Mouse (Mus musculus): ENCODE measurements around the gene Plxna4. TPM values are rescaled to one million over a fixed set of nuclear protein-coding genes. Genes with fewer than 3 reads are reported as not detected.
A peak's percentile ranks its signal among the peaks of the same experiment; 100 is the strongest.

The Plxna4 gene
- polyA plus RNA-seq, 1 experiment from 2014 or later = 1.9 TPM

DNA sequence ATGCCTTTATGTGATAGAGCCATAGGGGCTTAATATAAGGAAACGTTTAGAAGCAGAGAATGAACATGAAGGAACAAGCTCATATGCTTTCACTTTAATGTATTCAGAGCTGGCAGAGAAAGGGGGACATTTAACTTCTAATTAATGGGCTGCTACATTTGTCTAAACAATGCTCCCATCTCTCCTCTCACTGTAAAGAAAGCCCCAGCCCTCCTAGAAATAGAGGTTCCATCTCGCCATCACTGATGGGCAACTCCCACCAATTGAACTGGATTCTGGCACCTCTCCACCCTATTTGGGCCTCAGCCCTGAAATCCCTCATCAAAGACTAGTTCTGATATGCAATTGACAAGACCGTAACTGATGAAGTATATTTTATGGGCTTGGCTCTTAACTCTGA, 167.4 kb downstream of the Plxna4 start:
- DNase-seq (ENCODE audit: low spot score) = no peak
- Histone ChIP-seq H3K4me1 (no peaks in the 10 kb centered on the region), H3K27ac (replicated peaks) (no peak overlapping the region), H3K36me3 (replicated peaks) (no peaks in the 10 kb centered on the region), H3K9me3 (no peaks in the 10 kb centered on the region), H3K27me3 (replicated peaks; ENCODE audit: low read depth, poor library complexity, severe bottlenecking) (no peaks in the 10 kb centered on the region), H3K4me3 (no peak overlapping the region)
- 90% methylated on average over 3 of the region's 3 CpGs for WGBS

GRCm38 (mm10) chr6:32417351-32417750, 170.6 kb downstream of the Plxna4 start:
- 92% methylated on average over 4 of the region's 4 CpGs for WGBS
- no peak for DNase-seq (ENCODE audit: low spot score)
- Histone ChIP-seq H3K4me1 (peaks cover 8% of the 10 kb centered on the region), H3K4me3 (no peak overlapping the region), H3K27me3 (replicated peaks; ENCODE audit: low read depth, poor library complexity, severe bottlenecking) (no peaks in the 10 kb centered on the region), H3K27ac (replicated peaks) (no peak overlapping the region), H3K9me3 (no peaks in the 10 kb centered on the region), H3K36me3 (replicated peaks) (no peaks in the 10 kb centered on the region)

GRCm38 (mm10) chr6:32411325-32411724, 176.7 kb downstream of the Plxna4 start:
- peaks cover 26% of the 10 kb centered on the region for H3K4me1 ChIP-seq
- 85% methylated on average over 5 of the region's 5 CpGs for WGBS
- no peaks in the 10 kb centered on the region for H3K36me3 ChIP-seq (replicated peaks)

GRCm38 (mm10) chr6:32409625-32410024, 178.4 kb downstream of the Plxna4 start:
- Histone ChIP-seq H3K27me3 (replicated peaks; ENCODE audit: low read depth, poor library complexity, severe bottlenecking) (peaks cover 6% of the 10 kb centered on the region; the same call in 1 of the 2 replicates), H3K27ac (replicated peaks) (no peak overlapping the region), H3K4me1 (peaks cover 26% of the 10 kb centered on the region), H3K4me3 (no peak overlapping the region), H3K36me3 (replicated peaks) (no peaks in the 10 kb centered on the region), H3K9me3 (no peaks in the 10 kb centered on the region)
- 58% methylated on average over 1 of the region's 1 CpGs for WGBS
- DNase-seq (ENCODE audit: low spot score) = no peak

More at GRCm38 (mm10) chr6:32411325-32411724, 176.7 kb downstream of the Plxna4 start:
- DNase-seq (ENCODE audit: low spot score) = no peak
- H3K4me3 ChIP-seq = no peak overlapping the region
- H3K9me3 ChIP-seq = no peaks in the 10 kb centered on the region
- H3K27ac ChIP-seq (replicated peaks) = no peak overlapping the region
- H3K27me3 ChIP-seq (replicated peaks; ENCODE audit: low read depth, poor library complexity, severe bottlenecking) = peaks cover 6% of the 10 kb centered on the region; the same call in 1 of the 2 replicates

DNA sequence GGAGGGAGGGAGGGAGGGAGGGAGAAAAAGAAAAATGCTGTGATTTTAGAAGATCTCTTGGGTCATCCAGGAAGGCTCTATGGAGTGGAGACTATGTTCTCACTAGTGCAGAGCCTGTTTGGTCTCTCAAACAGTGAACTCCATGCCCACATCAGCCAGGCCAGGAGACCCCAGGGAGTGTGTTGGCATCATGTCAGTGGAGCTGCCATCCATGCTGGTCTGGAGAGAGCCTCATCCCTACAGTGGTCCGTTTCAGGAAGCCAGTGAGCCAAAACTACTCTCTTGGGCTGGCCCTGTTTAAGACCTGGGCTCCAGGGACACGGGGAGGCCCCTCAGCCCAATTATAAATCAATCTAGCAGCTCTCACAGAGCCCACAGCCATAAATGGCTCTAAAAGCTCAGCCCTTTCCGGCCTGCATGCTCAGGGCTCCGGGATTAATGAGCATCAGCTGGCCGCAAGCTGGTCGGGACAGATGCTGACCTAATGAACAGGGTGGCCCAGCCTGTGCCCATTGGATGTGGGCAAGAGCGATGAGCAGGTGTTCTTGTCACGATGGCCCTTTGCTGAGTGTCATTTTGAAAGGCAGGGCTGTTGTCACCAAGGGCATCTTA, 180.3 kb downstream of the Plxna4 start:
- Histone ChIP-seq H3K4me1 (peaks cover 21% of the 10 kb centered on the region), H3K4me3 (no peak overlapping the region), H3K36me3 (replicated peaks) (no peaks in the 10 kb centered on the region), H3K27ac (replicated peaks) (no peak overlapping the region; the same call in 1 of the 2 replicates), H3K9me3 (no peaks in the 10 kb centered on the region), H3K27me3 (replicated peaks; ENCODE audit: low read depth, poor library complexity, severe bottlenecking) (peaks cover 6% of the 10 kb centered on the region; the same call in 1 of the 2 replicates)
- WGBS = 62% methylated on average over 8 of the region's 8 CpGs
- DNase-seq (ENCODE audit: low spot score) = peak; percentile 51

DNA sequence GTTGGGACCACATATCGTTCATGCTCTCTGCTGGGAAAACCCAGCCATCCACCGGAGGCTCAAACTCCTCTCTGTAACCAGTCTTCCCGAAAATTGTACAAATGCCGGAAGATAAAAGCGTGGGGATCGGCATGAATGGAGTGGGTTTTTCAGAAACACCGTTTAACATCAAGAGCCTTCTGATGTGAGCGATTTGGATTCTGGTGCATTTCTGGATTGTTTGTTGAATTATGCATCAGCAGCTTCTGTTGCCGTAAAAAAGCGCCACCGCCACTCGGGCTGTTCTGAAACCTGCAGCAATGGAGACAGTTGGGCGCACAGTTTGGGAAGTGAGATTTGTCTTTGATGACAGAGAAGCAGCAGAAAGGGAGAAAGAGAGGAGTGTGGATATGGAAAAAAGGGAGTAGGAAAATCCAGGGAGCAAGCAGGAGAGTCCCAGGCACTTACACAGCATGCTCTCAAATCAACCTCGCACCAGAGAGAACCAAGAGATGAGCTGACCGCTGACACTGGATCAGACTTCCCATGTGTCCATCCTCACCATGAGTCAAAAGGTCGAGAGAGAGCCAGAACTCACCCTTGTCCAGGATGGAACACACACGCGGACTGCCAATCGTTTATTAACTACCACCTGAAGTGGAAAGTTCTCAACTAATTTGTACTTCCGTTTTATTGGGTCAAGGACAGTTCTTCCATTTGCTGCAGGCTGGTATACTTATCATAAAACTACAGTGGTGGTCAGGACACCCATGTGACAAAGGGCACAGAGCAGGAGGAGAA, 181.5 kb downstream of the Plxna4 start:
- DNase-seq (ENCODE audit: low spot score) = no peak
- H3K4me3 ChIP-seq = no peak overlapping the region
- H3K27me3 ChIP-seq (replicated peaks; ENCODE audit: low read depth, poor library complexity, severe bottlenecking) = peaks cover 3% of the 10 kb centered on the region; the same call in 1 of the 2 replicates
- H3K27ac ChIP-seq (replicated peaks) = no peak overlapping the region
- WGBS = 91% methylated on average over 20 of the region's 20 CpGs
- no peaks in the 10 kb centered on the region for H3K9me3 ChIP-seq
- no peaks in the 10 kb centered on the region for H3K36me3 ChIP-seq (replicated peaks)
- H3K4me1 ChIP-seq = peaks cover 15% of the 10 kb centered on the region

GRCm38 (mm10) chr6:32402560-32403235, 185.3 kb downstream of the Plxna4 start:
- WGBS = 81% methylated on average over 3 of the region's 3 CpGs
- DNase-seq (ENCODE audit: low spot score) = no peak
- H3K4me1 ChIP-seq = peaks cover 4% of the 10 kb centered on the region
- no peaks in the 10 kb centered on the region for H3K9me3 ChIP-seq
- H3K27ac ChIP-seq (replicated peaks) = no peak overlapping the region
- H3K4me3 ChIP-seq = no peak overlapping the region
- no peaks in the 10 kb centered on the region for H3K27me3 ChIP-seq (replicated peaks; ENCODE audit: low read depth, poor library complexity, severe bottlenecking)
- H3K36me3 ChIP-seq (replicated peaks) = no peaks in the 10 kb centered on the region

DNA sequence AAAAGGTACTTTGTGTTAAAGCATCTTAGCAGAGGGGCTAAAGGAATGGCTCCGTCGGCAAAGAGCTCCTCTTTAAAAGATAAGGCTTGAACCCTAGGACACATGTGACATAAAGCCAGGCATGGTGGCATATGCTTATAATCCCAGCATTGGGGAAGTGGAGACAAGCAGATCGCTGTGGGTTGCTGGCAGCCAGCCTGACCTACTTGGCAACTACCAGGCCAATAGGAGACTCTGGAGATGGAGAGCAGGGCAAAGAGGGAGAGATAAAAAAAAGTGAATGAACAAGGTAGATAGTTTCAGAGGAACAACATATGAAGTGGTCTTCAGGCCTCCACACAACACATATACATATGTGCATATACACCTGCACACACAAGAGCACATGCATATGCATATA, 189.7 kb downstream of the Plxna4 start:
- Histone ChIP-seq H3K9me3 (no peaks in the 10 kb centered on the region), H3K4me3 (no peak overlapping the region), H3K36me3 (replicated peaks) (no peaks in the 10 kb centered on the region), H3K4me1 (peaks cover 8% of the 10 kb centered on the region), H3K27ac (replicated peaks) (no peak overlapping the region), H3K27me3 (replicated peaks; ENCODE audit: low read depth, poor library complexity, severe bottlenecking) (no peaks in the 10 kb centered on the region)
- DNase-seq (ENCODE audit: low spot score) = no peak
- WGBS = 90% methylated on average over 3 of the region's 3 CpGs

GRCm38 (mm10) chr6:32397133-32397730, 190.8 kb downstream of the Plxna4 start:
- Histone ChIP-seq H3K9me3 (no peaks in the 10 kb centered on the region), H3K4me3 (no peak overlapping the region), H3K27me3 (replicated peaks; ENCODE audit: low read depth, poor library complexity, severe bottlenecking) (no peaks in the 10 kb centered on the region), H3K27ac (replicated peaks) (peak overlapping the region; percentile 51), H3K4me1 (peaks cover 8% of the 10 kb centered on the region), H3K36me3 (replicated peaks) (no peaks in the 10 kb centered on the region)
- DNase-seq (ENCODE audit: low spot score) = peak; percentile 33
- WGBS = 49% methylated on average over 6 of the region's 6 CpGs

GRCm38 (mm10) chr6:32395415-32395814, 192.6 kb downstream of the Plxna4 start:
- Histone ChIP-seq H3K27me3 (replicated peaks; ENCODE audit: low read depth, poor library complexity, severe bottlenecking) (no peaks in the 10 kb centered on the region), H3K4me3 (no peak overlapping the region), H3K36me3 (replicated peaks) (no peaks in the 10 kb centered on the region), H3K27ac (replicated peaks) (no peak overlapping the region), H3K4me1 (peaks cover 8% of the 10 kb centered on the region), H3K9me3 (no peaks in the 10 kb centered on the region)
- 92% methylated on average over 9 of the region's 9 CpGs for WGBS
- DNase-seq (ENCODE audit: low spot score) = no peak

GRCm38 (mm10) chr6:32392262-32392661, 195.7 kb downstream of the Plxna4 start:
- WGBS = 70% methylated on average over 2 of the region's 2 CpGs
- no peak for DNase-seq (ENCODE audit: low spot score)
- no peak overlapping the region for H3K27ac ChIP-seq (replicated peaks)
- no peaks in the 10 kb centered on the region for H3K36me3 ChIP-seq (replicated peaks)
- no peak overlapping the region for H3K4me3 ChIP-seq
- peaks cover 6% of the 10 kb centered on the region for H3K4me1 ChIP-seq
- no peaks in the 10 kb centered on the region for H3K9me3 ChIP-seq
- H3K27me3 ChIP-seq (replicated peaks; ENCODE audit: low read depth, poor library complexity, severe bottlenecking) = no peaks in the 10 kb centered on the region

DNA sequence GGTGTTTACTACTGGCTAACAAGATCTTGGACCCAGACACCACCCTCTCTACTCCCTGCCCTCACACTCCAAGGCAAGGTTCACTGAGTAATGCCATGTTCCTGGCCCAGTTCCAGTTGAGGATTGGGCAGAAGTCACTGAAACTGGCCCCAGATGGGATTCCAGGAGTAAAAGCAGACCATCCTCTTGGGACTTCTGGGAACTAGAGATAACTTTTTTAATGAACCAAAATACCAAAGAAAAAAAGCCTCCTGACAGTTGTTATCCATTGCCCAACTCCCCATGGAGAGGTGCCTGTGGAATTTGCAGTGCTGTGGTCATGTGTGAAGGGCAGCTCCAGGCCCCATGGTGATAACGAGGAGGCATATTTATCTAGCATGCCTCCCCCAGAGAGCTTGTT, 199.7 kb downstream of the Plxna4 start:
- no peak for DNase-seq (ENCODE audit: low spot score)
- H3K36me3 ChIP-seq (replicated peaks) = no peaks in the 10 kb centered on the region
- 82% methylated on average over 1 of the region's 1 CpGs for WGBS
- H3K27ac ChIP-seq (replicated peaks) = no peak overlapping the region
- no peaks in the 10 kb centered on the region for H3K9me3 ChIP-seq
- no peak overlapping the region for H3K4me3 ChIP-seq
- H3K4me1 ChIP-seq = peaks cover 3% of the 10 kb centered on the region; the same call in 1 of the 2 replicates
- no peaks in the 10 kb centered on the region for H3K27me3 ChIP-seq (replicated peaks; ENCODE audit: low read depth, poor library complexity, severe bottlenecking)

Measured in embryonic facial prominence, embryonic 10.5 days (tissue).